Comparison of ENCODE assay signal across 19 mouse cellular contexts in genomic region chr10:70359421-70359820, GRCm38 (mm10).
A peak's percentile ranks its signal among the peaks of the same experiment; 100 is the strongest.
DNase-seq lines count a peak whose midpoint lies in the region; ATAC-seq and TF ChIP-seq lines count a peak whose summit lies in the region.
"Had no signal": no experiment of that assay in that cellular context is flagged by ENCODE, and none has a peak within 500 bp of the region (broad histone marks: within the 10 kb centered on the region; RNA-seq: fewer than 3 reads in every experiment).

No protein-coding gene starts in this region.

- TF ChIP-seq POLR2A in kidney, adult 2 months (IDR thresholded peaks at IDR 0.05; ENCODE audit: low read depth, low read length): no peak
- no peak for TF ChIP-seq POLR2A in embryonic fibroblast, embryonic 13.5 days (IDR thresholded peaks at IDR 0.05; ENCODE audit: low read depth, low read length)

- TF ChIP-seq CTCF in kidney, adult 2 months (conservative IDR thresholded peaks at IDR 0.05; ENCODE audit: insufficient read depth, insufficient read length, low read depth, low read length): no peak
- TF ChIP-seq CTCF in E14TG2a.4 (conservative IDR thresholded peaks at IDR 0.05; ENCODE audit: low read length): no peak
- no peak for TF ChIP-seq CTCF in embryonic fibroblast, embryonic 13.5 days (IDR thresholded peaks at IDR 0.05; ENCODE audit: borderline replicate concordance, insufficient read depth, low read length)

- no peak for ATAC-seq in kidney, embryonic 14.5 days (ENCODE audit: low FRiP score, low TSS enrichment)
- ATAC-seq in erythroblast, adult 5-6 weeks (replicated peaks; ENCODE audit: low FRiP score, poor library complexity, severe bottlenecking): no peak
- ATAC-seq: Patski had no signal

- no peak overlapping the region for H3K4me3 ChIP-seq in kidney, adult 2 months (ENCODE audit: insufficient read depth, low read depth, low read length)
- no peak overlapping the region for H3K4me3 ChIP-seq in kidney, embryonic 14.5 days (ENCODE audit: low read length)
- H3K4me3 ChIP-seq in E14TG2a.4 (replicated peaks; ENCODE audit: low read length): peak overlapping the region; percentile 35
- H3K4me3 ChIP-seq in embryonic fibroblast, embryonic 13.5 days (ENCODE audit: insufficient read depth, low read length): no peak overlapping the region
- H3K4me3 ChIP-seq: embryonic facial prominence, embryonic 15.5 days; forebrain, embryonic 12.5 days; gastrocnemius, adult 2 months; heart, embryonic 12.5 days; hindbrain, embryonic 15.5 days had no signal

- no peaks in the 10 kb centered on the region; the same call in 1 of the 2 replicates for H3K27me3 ChIP-seq in kidney, adult 2 months (replicated peaks; ENCODE audit: control insufficient read depth, insufficient read depth, low read length)
- H3K27me3 ChIP-seq in kidney, embryonic 14.5 days (ENCODE audit: control insufficient read depth, insufficient read depth, low read length): no peaks in the 10 kb centered on the region
- H3K27me3 ChIP-seq in E14TG2a.4 (ENCODE audit: insufficient read depth, low read length): no peaks in the 10 kb centered on the region
- H3K27me3 ChIP-seq: CH12.LX; embryonic facial prominence, embryonic 15.5 days; forebrain, embryonic 12.5 days; heart, embryonic 12.5 days; hindbrain, embryonic 15.5 days; Patski had no signal

- no peak overlapping the region for H3K4me2 ChIP-seq in kidney, embryonic 14.5 days (replicated peaks; ENCODE audit: low read depth, low read length)
- H3K4me2 ChIP-seq: embryonic facial prominence, embryonic 15.5 days; forebrain, embryonic 12.5 days; heart, embryonic 12.5 days; hindbrain, embryonic 15.5 days had no signal

- no peaks in the 10 kb centered on the region for H3K9me3 ChIP-seq in kidney, embryonic 14.5 days (ENCODE audit: control insufficient read depth, low read length)
- H3K9me3 ChIP-seq in E14TG2a.4 (ENCODE audit: low read length): peaks cover 9% of the 10 kb centered on the region
- H3K9me3 ChIP-seq: embryonic facial prominence, embryonic 15.5 days; forebrain, embryonic 12.5 days; hindbrain, embryonic 15.5 days had no signal

- H3K4me1 ChIP-seq in kidney, adult 2 months (ENCODE audit: control insufficient read depth, insufficient read depth, low read length): no peaks in the 10 kb centered on the region
- no peaks in the 10 kb centered on the region for H3K4me1 ChIP-seq in kidney, embryonic 14.5 days (ENCODE audit: control insufficient read depth, insufficient read depth, low read length)
- H3K4me1 ChIP-seq in E14TG2a.4 (replicated peaks; ENCODE audit: low read depth, low read length): peaks cover 91% of the 10 kb centered on the region
- H3K4me1 ChIP-seq in embryonic fibroblast, embryonic 13.5 days (ENCODE audit: control insufficient read depth, insufficient read depth, low read length): 0 out of 2 replicates have a peak, but pooled peaks cover 2% of the 10 kb centered on the region
- H3K4me1 ChIP-seq: embryonic facial prominence, embryonic 15.5 days; forebrain, embryonic 12.5 days; heart, embryonic 12.5 days; hindbrain, embryonic 15.5 days had no signal

- 60% methylated on average over 5 of the region's 5 CpGs for WGBS in kidney, adult 2 months
- WGBS in kidney, embryonic 14.5 days: 70% methylated on average over 5 of the region's 5 CpGs

- H3K27ac ChIP-seq in kidney, adult 2 months (ENCODE audit: insufficient read depth, low read depth, low read length): no peak overlapping the region
- H3K27ac ChIP-seq in kidney, embryonic 14.5 days (ENCODE audit: low read depth, low read length): no peak overlapping the region
- peak overlapping the region; percentile 18; the same call in 1 of the 2 replicates for H3K27ac ChIP-seq in embryonic fibroblast, embryonic 13.5 days (ENCODE audit: insufficient read depth, low read length)
- H3K27ac ChIP-seq: embryonic facial prominence, embryonic 15.5 days; forebrain, embryonic 12.5 days; gastrocnemius, adult 2 months; hindbrain, embryonic 15.5 days had no signal

- H3K9ac ChIP-seq in kidney, embryonic 14.5 days (ENCODE audit: low read depth, low read length): no peak overlapping the region
- H3K9ac ChIP-seq: embryonic facial prominence, embryonic 15.5 days; forebrain, embryonic 12.5 days; heart, embryonic 12.5 days; hindbrain, embryonic 15.5 days had no signal

- peak; percentile 21 for DNase-seq in kidney, adult 2 months
- peak; percentile 84 for DNase-seq in ES-CJ7 (ENCODE audit: low read depth, low spot score)
- DNase-seq: adrenal gland, adult 8-10 months; adrenal gland, postnatal 36 days; cerebellum, adult 2 months; cerebellum, postnatal 10 days; embryo, embryonic 11 days; gastrocnemius, adult 2 months; gastrocnemius, postnatal 25 days had no signal

- H3K36me3 ChIP-seq in kidney, adult 2 months (ENCODE audit: control insufficient read depth, insufficient read depth, low read length): no peaks in the 10 kb centered on the region
- H3K36me3 ChIP-seq in kidney, embryonic 14.5 days (ENCODE audit: control insufficient read depth, insufficient read depth, low read length): no peaks in the 10 kb centered on the region
- H3K36me3 ChIP-seq in E14TG2a.4 (ENCODE audit: insufficient read depth, low read length): peaks cover 6% of the 10 kb centered on the region
- H3K36me3 ChIP-seq: embryonic facial prominence, embryonic 15.5 days; forebrain, embryonic 12.5 days; heart, embryonic 12.5 days; hindbrain, embryonic 15.5 days had no signal
